Mouse (Mus musculus): Measurements from ENCODE around the gene Gm20388. TPM values are rescaled to one million over a fixed set of nuclear protein-coding genes. Genes with fewer than 3 reads are reported as not detected.

Gene Gm20388
- polyA plus RNA-seq, 1 experiment from 2014 or later: 4.4 TPM

DNA sequence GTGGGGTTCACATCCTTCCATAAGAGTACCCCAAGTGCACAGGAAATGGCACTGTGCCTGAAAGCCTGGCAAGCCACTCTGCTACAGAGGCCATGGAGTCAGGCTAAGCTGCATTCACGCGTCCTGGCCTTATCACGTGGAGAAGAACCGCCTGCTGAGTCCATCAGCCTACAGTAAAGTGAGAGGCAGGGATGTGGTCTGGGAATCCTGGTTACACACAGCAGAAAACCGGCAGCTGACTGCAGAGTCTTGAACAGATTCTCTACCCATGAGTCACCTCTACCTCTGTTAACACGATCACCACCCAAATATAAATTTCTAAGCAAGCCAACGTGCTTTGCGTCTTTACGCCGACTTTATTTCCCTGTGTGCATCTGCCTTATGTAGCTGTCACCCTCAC lies 2457.9 kb downstream of the Gm20388 start:
- no peak overlapping the region for H3K4me3 ChIP-seq (replicated peaks)
- H3K27ac ChIP-seq: no peak overlapping the region
- WGBS: 77% methylated on average over 10 of the region's 10 CpGs

DNA sequence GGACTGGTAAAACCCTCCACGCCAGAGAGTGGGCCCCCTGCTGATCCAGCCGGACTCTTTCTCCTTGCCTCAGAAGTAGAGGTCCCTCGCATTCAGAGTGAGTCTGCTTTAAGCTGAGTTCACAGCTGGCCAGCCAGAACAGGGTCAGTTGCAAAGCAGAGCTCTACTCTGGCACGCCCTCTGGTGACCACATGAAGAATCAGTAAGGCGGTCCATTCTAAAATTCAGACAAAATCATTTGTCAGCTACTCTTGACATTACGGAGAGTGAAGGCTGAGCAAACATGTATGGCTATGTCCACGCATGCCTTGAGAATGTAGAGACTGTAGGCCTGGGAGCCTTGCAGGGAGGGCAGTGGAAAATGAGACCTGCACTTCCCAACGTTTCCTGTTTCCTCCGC lies 2459.0 kb downstream of the Gm20388 start:
- no peaks in the 10 kb centered on the region for H3K9me3 ChIP-seq
- 0 out of 2 replicates have a peak, but pooled peaks cover 4% of the 10 kb centered on the region for H3K4me1 ChIP-seq (replicated peaks)
- H3K4me2 ChIP-seq (replicated peaks): no peak overlapping the region
- no peaks in the 10 kb centered on the region for H3K36me3 ChIP-seq
- H3K27ac ChIP-seq: no peak overlapping the region
- peak; percentile 69 for ATAC-seq
- H3K9ac ChIP-seq (replicated peaks): no peak overlapping the region
- no peak overlapping the region for H3K4me3 ChIP-seq (replicated peaks)
- no peaks in the 10 kb centered on the region for H3K27me3 ChIP-seq
- 15% methylated on average over 9 of the region's 9 CpGs for WGBS

More for the DNA sequence above, 2457.9 kb downstream of the Gm20388 start:
- H3K9ac ChIP-seq (replicated peaks): no peak overlapping the region
- no peaks in the 10 kb centered on the region for H3K9me3 ChIP-seq
- H3K27me3 ChIP-seq: peaks cover 6% of the 10 kb centered on the region
- H3K4me1 ChIP-seq (replicated peaks): 0 out of 2 replicates have a peak, but pooled peaks cover 4% of the 10 kb centered on the region
- no peaks in the 10 kb centered on the region for H3K36me3 ChIP-seq
- no peak for ATAC-seq
- H3K4me2 ChIP-seq (replicated peaks): no peak overlapping the region

DNA sequence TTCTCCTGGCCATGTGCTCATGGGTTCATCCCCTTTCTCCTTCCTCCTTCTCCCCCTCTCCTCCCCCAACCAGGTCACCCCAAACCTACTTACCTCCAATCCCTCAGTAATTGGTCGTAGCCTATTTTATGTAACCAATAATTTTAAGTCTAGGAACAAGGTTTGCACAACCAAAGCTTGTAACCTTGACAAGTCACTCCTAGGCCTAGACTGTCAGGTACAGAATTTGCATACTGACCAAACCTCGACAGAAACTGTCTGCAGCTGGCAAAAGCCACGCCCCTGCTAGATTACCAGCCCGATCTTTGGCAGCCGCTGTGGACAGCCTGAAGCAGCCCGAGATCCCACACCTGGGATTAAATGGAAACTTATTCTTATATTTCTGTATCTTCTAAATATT lies 2461.1 kb downstream of the Gm20388 start:
- Histone ChIP-seq H3K4me2 (replicated peaks) (no peak overlapping the region), H3K9me3 (no peaks in the 10 kb centered on the region), H3K36me3 (no peaks in the 10 kb centered on the region), H3K4me3 (replicated peaks) (no peak overlapping the region), H3K4me1 (replicated peaks) (peaks cover 12% of the 10 kb centered on the region; the same call in 1 of the 2 replicates), H3K27me3 (no peaks in the 10 kb centered on the region), H3K27ac (no peak overlapping the region), H3K9ac (replicated peaks) (no peak overlapping the region)
- no peak for ATAC-seq
- 78% methylated on average over 6 of the region's 6 CpGs for WGBS

- WGBS: 92% methylated on average over 7 of the region's 7 CpGs
- Histone ChIP-seq H3K4me2 (replicated peaks) (peak overlapping the region; percentile 53), H3K4me3 (replicated peaks) (no peak overlapping the region), H3K27ac (no peak overlapping the region), H3K9ac (replicated peaks) (no peak overlapping the region), H3K36me3 (peaks cover 8% of the 10 kb centered on the region), H3K4me1 (replicated peaks) (peaks cover 32% of the 10 kb centered on the region), H3K9me3 (no peaks in the 10 kb centered on the region), H3K27me3 (no peaks in the 10 kb centered on the region)
- ATAC-seq: 0 out of 2 replicates have a peak, but pooled peaks have one; percentile 7
Observed at GRCm38 (mm10) chr8:122375320-122375719, 2464.7 kb downstream of the Gm20388 start.

- 0 out of 2 replicates have a peak overlapping the region, but pooled peaks have one; percentile 26 for H3K27ac ChIP-seq
- peak; percentile 49 for ATAC-seq
Observed at GRCm38 (mm10) chr8:122375751-122376364, 2465.2 kb downstream of the Gm20388 start.

GRCm38 (mm10) chr8:122376365-122377231 lies 2466.0 kb downstream of the Gm20388 start, which contains the start of gene Zc3h18:
Gene Zc3h18 (plus strand): TSS chr8:122376609.
- peaks cover 36% of the 10 kb centered on the region for H3K4me1 ChIP-seq (replicated peaks)
- ATAC-seq: peak; percentile 94
- peak within 1 kb of the TSS; percentile 95 for H3K4me3 ChIP-seq (replicated peaks)
- H3K27ac ChIP-seq: peak within 1 kb of the TSS; percentile 92
- H3K9ac ChIP-seq (replicated peaks): peak within 1 kb of the TSS; percentile 90
- under 1% methylated on average over 107 of the region's 107 CpGs for WGBS
- peak within 1 kb of the TSS; percentile 95 for H3K4me2 ChIP-seq (replicated peaks)
- H3K27me3 ChIP-seq: no peaks in the 10 kb centered on the region
- H3K9me3 ChIP-seq: no peaks in the 10 kb centered on the region
- H3K36me3 ChIP-seq: peaks cover 16% of the 10 kb centered on the region

More at GRCm38 (mm10) chr8:122375751-122376364, 2465.2 kb downstream of the Gm20388 start:
- 30% methylated on average over 13 of the region's 13 CpGs for WGBS
- Histone ChIP-seq H3K4me1 (replicated peaks) (peaks cover 33% of the 10 kb centered on the region), H3K4me3 (replicated peaks) (peak overlapping the region; percentile 95), H3K4me2 (replicated peaks) (peak overlapping the region; percentile 53), H3K36me3 (peaks cover 14% of the 10 kb centered on the region), H3K27me3 (no peaks in the 10 kb centered on the region), H3K9ac (replicated peaks) (peak overlapping the region; percentile 45), H3K9me3 (no peaks in the 10 kb centered on the region)

DNA sequence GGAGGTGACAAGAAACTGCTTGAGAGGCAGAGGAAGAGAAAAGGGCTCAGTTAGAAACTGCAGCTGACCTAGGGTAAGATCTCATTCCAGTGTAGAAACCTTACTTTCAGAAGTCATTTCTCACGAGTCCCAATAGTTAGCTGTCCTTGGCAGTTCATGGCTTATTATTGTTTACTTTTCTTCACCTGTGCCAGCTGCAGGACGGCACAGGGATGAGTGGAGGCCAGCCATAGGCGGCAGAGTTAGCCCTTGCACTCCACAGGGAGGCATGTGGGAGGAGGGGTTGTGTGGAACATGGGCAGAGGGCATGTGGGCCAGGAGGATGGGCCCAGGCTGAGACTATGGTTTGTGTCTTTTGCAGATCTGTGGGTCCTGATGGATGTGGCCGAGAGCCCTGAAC lies 2472.4 kb downstream of the Gm20388 start:
- Histone ChIP-seq H3K36me3 (peaks cover 66% of the 10 kb centered on the region), H3K9me3 (no peaks in the 10 kb centered on the region), H3K4me1 (replicated peaks) (peaks cover 17% of the 10 kb centered on the region), H3K27ac (no peak overlapping the region), H3K27me3 (no peaks in the 10 kb centered on the region), H3K9ac (replicated peaks) (no peak overlapping the region), H3K4me3 (replicated peaks) (no peak overlapping the region), H3K4me2 (replicated peaks) (no peak overlapping the region)
- WGBS: 90% methylated on average over 4 of the region's 4 CpGs
- no peak for ATAC-seq

DNA sequence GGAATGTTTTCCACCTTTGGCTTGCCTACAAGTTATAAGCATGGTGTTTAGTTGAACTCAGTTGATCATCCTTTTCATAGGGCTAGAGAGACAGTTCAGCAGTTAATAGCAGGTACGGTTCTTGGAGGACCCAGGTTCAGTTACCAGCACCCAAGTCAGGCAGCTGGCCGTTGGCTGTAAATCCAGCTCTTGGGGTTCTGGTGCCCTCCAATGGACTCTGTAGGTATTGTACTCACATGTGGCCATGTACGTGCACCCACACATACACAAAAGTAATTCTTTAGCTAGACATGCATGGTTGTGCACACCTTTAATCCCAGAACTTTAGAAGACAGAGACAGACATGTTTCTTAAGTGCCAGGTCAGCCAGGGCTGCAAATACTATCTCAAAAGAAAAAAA lies 2478.7 kb downstream of the Gm20388 start:
- Histone ChIP-seq H3K9me3 (no peaks in the 10 kb centered on the region), H3K9ac (replicated peaks) (no peak overlapping the region), H3K4me3 (replicated peaks) (no peak overlapping the region), H3K36me3 (peaks cover 91% of the 10 kb centered on the region), H3K4me2 (replicated peaks) (no peak overlapping the region), H3K27ac (no peak overlapping the region), H3K27me3 (no peaks in the 10 kb centered on the region), H3K4me1 (replicated peaks) (no peaks in the 10 kb centered on the region)
- no peak for ATAC-seq
- WGBS: 87% methylated on average over 3 of the region's 3 CpGs

DNA sequence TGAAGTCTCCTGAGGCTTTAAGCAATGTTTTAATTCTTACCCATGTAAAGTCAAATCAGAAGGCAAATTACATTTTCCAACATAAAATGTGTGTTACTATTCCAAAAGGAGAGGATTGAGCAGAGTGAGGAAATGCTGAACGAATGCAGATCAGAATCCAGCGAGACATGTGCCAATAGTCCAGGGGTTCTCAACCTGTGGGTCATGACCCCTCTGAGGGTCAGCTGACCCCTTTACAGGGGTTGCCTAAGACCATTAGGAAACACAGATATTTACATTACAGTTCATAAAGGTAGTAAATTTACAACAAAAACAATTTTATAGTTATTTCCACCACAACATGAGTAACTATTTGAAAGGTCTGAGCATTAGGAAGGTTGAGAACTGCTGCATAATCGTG lies 2480.1 kb downstream of the Gm20388 start:
- H3K27ac ChIP-seq: no peak overlapping the region
- no peak overlapping the region for H3K4me2 ChIP-seq (replicated peaks)
- H3K4me3 ChIP-seq (replicated peaks): no peak overlapping the region
- H3K9me3 ChIP-seq: no peaks in the 10 kb centered on the region
- 87% methylated on average over 3 of the region's 3 CpGs for WGBS
- no peaks in the 10 kb centered on the region for H3K27me3 ChIP-seq
- H3K4me1 ChIP-seq (replicated peaks): no peaks in the 10 kb centered on the region
- no peak overlapping the region for H3K9ac ChIP-seq (replicated peaks)
- peaks cover 88% of the 10 kb centered on the region for H3K36me3 ChIP-seq
- no peak for ATAC-seq

DNA sequence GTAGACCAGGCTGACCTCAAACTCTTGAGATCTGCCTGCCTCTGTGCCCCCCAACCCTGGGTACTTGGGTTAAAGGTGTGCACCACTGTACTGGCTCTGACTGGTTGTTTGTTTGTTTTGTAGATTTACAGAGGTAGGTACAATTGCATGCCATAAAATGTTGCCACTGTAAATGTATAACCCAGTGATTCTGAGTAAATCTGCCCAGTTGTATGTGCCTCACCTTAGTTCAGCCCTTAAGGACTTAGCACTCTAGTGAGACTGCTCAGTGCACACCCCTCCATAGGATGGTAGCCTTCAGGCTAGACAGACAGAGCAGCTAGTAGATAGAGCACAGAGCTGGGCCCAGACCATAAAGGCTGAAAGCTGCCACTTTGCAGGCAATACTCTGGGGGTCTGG lies 2483.1 kb downstream of the Gm20388 start:
- Histone ChIP-seq H3K36me3 (peaks cover 81% of the 10 kb centered on the region), H3K4me2 (replicated peaks) (no peak overlapping the region), H3K4me1 (replicated peaks) (no peaks in the 10 kb centered on the region)

DNA sequence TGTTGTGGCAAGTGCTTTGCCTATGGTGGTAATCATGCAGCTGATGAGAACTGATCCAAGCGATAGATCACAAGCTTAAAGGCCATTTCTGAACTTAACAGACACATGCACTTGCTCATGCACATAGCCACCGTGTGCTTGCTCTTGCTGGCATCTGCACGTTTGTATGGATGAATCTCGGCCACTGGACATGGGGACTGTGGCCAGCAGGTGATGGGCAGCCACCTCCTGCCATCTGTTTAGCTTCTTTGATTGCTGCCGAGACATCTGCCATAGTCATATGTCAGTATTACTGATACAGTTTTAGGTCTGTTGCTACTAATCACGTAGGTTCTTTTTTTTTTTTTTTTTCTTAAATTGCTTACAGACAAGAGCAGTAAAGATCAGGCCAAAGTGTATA lies 2484.7 kb downstream of the Gm20388 start:
- Histone ChIP-seq H3K27me3 (no peaks in the 10 kb centered on the region), H3K4me1 (replicated peaks) (no peaks in the 10 kb centered on the region), H3K36me3 (peaks cover 83% of the 10 kb centered on the region), H3K4me3 (replicated peaks) (no peak overlapping the region), H3K9me3 (no peaks in the 10 kb centered on the region), H3K4me2 (replicated peaks) (no peak overlapping the region), H3K27ac (no peak overlapping the region), H3K9ac (replicated peaks) (no peak overlapping the region)
- no peak for ATAC-seq
- WGBS: 85% methylated on average over 6 of the region's 6 CpGs

More for the DNA sequence above, 2483.1 kb downstream of the Gm20388 start:
- ATAC-seq: no peak
- no peak overlapping the region for H3K9ac ChIP-seq (replicated peaks)
- H3K9me3 ChIP-seq: no peaks in the 10 kb centered on the region
- H3K27me3 ChIP-seq: no peaks in the 10 kb centered on the region
- H3K27ac ChIP-seq: no peak overlapping the region
- no peak overlapping the region for H3K4me3 ChIP-seq (replicated peaks)

DNA sequence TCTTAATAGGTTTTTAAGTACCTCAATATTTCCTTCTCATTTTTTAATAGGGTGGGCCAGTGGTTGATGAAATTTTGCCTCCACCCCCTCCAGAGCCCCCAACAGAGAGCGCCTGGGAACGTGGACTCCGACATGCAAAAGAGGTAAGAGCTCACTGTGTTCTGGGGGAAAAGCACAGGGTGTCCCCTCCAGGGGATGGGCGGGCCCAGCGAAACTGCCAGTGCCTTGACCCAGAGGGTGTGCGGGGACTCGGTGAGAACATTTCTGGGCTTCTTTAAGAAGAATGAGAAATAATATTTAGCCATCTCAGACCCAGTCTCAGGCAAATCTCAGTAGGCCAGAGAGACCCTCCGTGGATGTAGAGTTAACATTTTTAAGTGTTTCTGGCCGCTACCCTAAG lies 2487.5 kb downstream of the Gm20388 start:
- no peak overlapping the region for H3K4me2 ChIP-seq (replicated peaks)
- no peak overlapping the region for H3K27ac ChIP-seq
- H3K4me1 ChIP-seq (replicated peaks): no peaks in the 10 kb centered on the region
- no peak for ATAC-seq
- WGBS: 95% methylated on average over 9 of the region's 9 CpGs
- no peak overlapping the region for H3K4me3 ChIP-seq (replicated peaks)
- H3K36me3 ChIP-seq: peaks cover 90% of the 10 kb centered on the region
- no peaks in the 10 kb centered on the region for H3K9me3 ChIP-seq
- no peak overlapping the region for H3K9ac ChIP-seq (replicated peaks)
- no peaks in the 10 kb centered on the region for H3K27me3 ChIP-seq

All from midbrain, embryonic 13.5 days (tissue).